Mouse (Mus musculus) lung, postnatal 0 days (tissue): ENCODE results near the gene Gid4.

ENCODE experiments used
- CTCF ChIP-seq: IDR thresholded peaks from 2 replicates; pipeline ENCODE4 v1.5.1; 2016; ENCODE audit warnings: antibody characterized with exemption, mild to moderate bottlenecking
- EP300 ChIP-seq: IDR thresholded peaks from 2 replicates; pipeline ENCODE4 v1.6.1; 2016; ENCODE audit warnings: antibody characterized with exemption, mild to moderate bottlenecking, control low read depth

DNA sequence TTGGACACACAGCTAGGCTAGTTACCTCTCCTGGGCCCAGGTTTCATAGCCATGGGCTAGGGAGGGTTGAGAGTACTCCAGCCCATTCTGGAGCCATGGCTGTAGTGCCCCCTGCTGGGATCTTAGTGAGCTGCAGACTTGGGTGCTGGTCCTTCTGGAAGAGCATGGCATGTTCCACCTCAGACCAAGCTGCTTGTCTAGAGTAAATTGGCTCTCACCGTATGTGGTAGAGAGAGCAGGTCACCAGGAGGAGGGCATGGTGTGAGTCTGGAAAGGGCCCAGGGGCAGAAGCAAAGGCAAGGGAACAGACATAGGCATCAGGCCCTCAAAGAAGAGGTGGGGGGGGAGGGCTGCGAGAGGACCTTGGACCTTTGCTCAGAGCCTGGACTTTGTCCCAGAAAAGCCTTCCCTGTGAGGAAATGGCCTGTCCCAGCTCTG, 49.0 kb downstream of the Gid4 start:
- TF ChIP-seq EP300: no peak
- TF ChIP-seq CTCF: peak; percentile 67
